Mouse (Mus musculus): ENCODE results near the gene Mau2. TPM values are rescaled to one million over a fixed set of nuclear protein-coding genes. Genes with fewer than 3 reads are reported as not detected.
"Not testable (repeated sequence)": the region's sequence is repeated elsewhere in the genome, so short reads cannot be mapped to it uniquely, and the experiment has no call there.

Mau2 gene
- polyA plus RNA-seq, 1 experiment from 2014 or later: 52.1 TPM

- no peak for ATAC-seq (ENCODE audit: low FRiP score)
- H3K27me3 ChIP-seq (ENCODE audit: control insufficient read depth, insufficient read depth, low read length): peaks cover 43% of the 10 kb centered on the region
- DNase-seq (ENCODE audit: low spot score): no peak
- H3K4me2 ChIP-seq (replicated peaks; ENCODE audit: low read depth, low read length): no peak overlapping the region
- no peak overlapping the region for H3K9ac ChIP-seq (ENCODE audit: low read depth, low read length)
- 97% methylated on average over 2 of the region's 2 CpGs for WGBS
- H3K4me3 ChIP-seq (ENCODE audit: low read depth, low read length): no peak overlapping the region
- H3K36me3 ChIP-seq (ENCODE audit: control insufficient read depth, insufficient read depth, low read length): no peaks in the 10 kb centered on the region
- H3K4me1 ChIP-seq (replicated peaks; ENCODE audit: control insufficient read depth, insufficient read depth, low read length): peaks cover 10% of the 10 kb centered on the region
- no peak overlapping the region for H3K27ac ChIP-seq (ENCODE audit: low read depth, low read length)
- H3K9me3 ChIP-seq (ENCODE audit: control insufficient read depth, low read length): no peaks in the 10 kb centered on the region
Observed at GRCm38 (mm10) chr8:70081976-70082375, 39.4 kb upstream of the Mau2 start.

GRCm38 (mm10) chr8:70073682-70074081 is 31.1 kb upstream of the Mau2 start:
- Histone ChIP-seq H3K4me1 (replicated peaks; ENCODE audit: control insufficient read depth, insufficient read depth, low read length) (no peaks in the 10 kb centered on the region), H3K4me3 (ENCODE audit: low read depth, low read length) (no peak overlapping the region), H3K9me3 (ENCODE audit: control insufficient read depth, low read length) (no peaks in the 10 kb centered on the region), H3K27ac (ENCODE audit: low read depth, low read length) (no peak overlapping the region), H3K36me3 (ENCODE audit: control insufficient read depth, insufficient read depth, low read length) (peaks cover 2% of the 10 kb centered on the region; the same call in 1 of the 2 replicates), H3K27me3 (ENCODE audit: control insufficient read depth, insufficient read depth, low read length) (no peaks in the 10 kb centered on the region), H3K9ac (ENCODE audit: low read depth, low read length) (no peak overlapping the region), H3K4me2 (replicated peaks; ENCODE audit: low read depth, low read length) (no peak overlapping the region)
- ATAC-seq (ENCODE audit: low FRiP score): no peak
- no peak for DNase-seq (ENCODE audit: low spot score)
- WGBS: 80% methylated on average over 1 of the region's 1 CpGs

GRCm38 (mm10) chr8:70073120-70073519 is 30.6 kb upstream of the Mau2 start:
- H3K27ac ChIP-seq (ENCODE audit: low read depth, low read length): no peak overlapping the region
- H3K27me3 ChIP-seq (ENCODE audit: control insufficient read depth, insufficient read depth, low read length): no peaks in the 10 kb centered on the region
- 72% methylated on average over 8 of the region's 8 CpGs for WGBS
- H3K36me3 ChIP-seq (ENCODE audit: control insufficient read depth, insufficient read depth, low read length): peaks cover 2% of the 10 kb centered on the region; the same call in 1 of the 2 replicates
- no peaks in the 10 kb centered on the region for H3K9me3 ChIP-seq (ENCODE audit: control insufficient read depth, low read length)
- DNase-seq (ENCODE audit: low spot score) (no peak), ATAC-seq (ENCODE audit: low FRiP score) (no peak)
- H3K4me2 ChIP-seq (replicated peaks; ENCODE audit: low read depth, low read length): no peak overlapping the region
- H3K9ac ChIP-seq (ENCODE audit: low read depth, low read length): no peak overlapping the region
- H3K4me1 ChIP-seq (replicated peaks; ENCODE audit: control insufficient read depth, insufficient read depth, low read length): no peaks in the 10 kb centered on the region
- no peak overlapping the region for H3K4me3 ChIP-seq (ENCODE audit: low read depth, low read length)

- no peak within 1 kb of the TSS for H3K27ac ChIP-seq (ENCODE audit: low read depth, low read length)
- no peak within 1 kb of the TSS for H3K4me2 ChIP-seq (replicated peaks; ENCODE audit: low read depth, low read length)
- H3K4me3 ChIP-seq (ENCODE audit: low read depth, low read length): no peak within 1 kb of the TSS
- H3K27me3 ChIP-seq (ENCODE audit: control insufficient read depth, insufficient read depth, low read length): no peaks in the 10 kb centered on the region
- ATAC-seq (ENCODE audit: low FRiP score) (0 out of 2 replicates have a peak, but pooled peaks have one; percentile 35), DNase-seq (ENCODE audit: low spot score) (no peak)
- no peak within 1 kb of the TSS for H3K9ac ChIP-seq (ENCODE audit: low read depth, low read length)
- H3K4me1 ChIP-seq (replicated peaks; ENCODE audit: control insufficient read depth, insufficient read depth, low read length): no peaks in the 10 kb centered on the region
- H3K9me3 ChIP-seq (ENCODE audit: control insufficient read depth, low read length): no peaks in the 10 kb centered on the region
- H3K36me3 ChIP-seq (ENCODE audit: control insufficient read depth, insufficient read depth, low read length): peaks cover 2% of the 10 kb centered on the region; the same call in 1 of the 2 replicates
- 15% methylated on average over 21 of the region's 27 CpGs for WGBS
Observed at GRCm38 (mm10) chr8:70072441-70073069, 30.0 kb upstream of the Mau2 start, which contains the start of gene Tm6sf2. Gene Tm6sf2 (plus strand): TSS chr8:70072924.

GRCm38 (mm10) chr8:70071836-70072440 is 29.4 kb upstream of the Mau2 start:
- 87% methylated on average over 2 of the region's 2 CpGs for WGBS
- ATAC-seq (ENCODE audit: low FRiP score) (no peak), DNase-seq (ENCODE audit: low spot score) (no peak)
- no peak overlapping the region for H3K9ac ChIP-seq (ENCODE audit: low read depth, low read length)
- H3K4me3 ChIP-seq (ENCODE audit: low read depth, low read length): no peak overlapping the region
- H3K4me1 ChIP-seq (replicated peaks; ENCODE audit: control insufficient read depth, insufficient read depth, low read length): no peaks in the 10 kb centered on the region
- H3K27ac ChIP-seq (ENCODE audit: low read depth, low read length): no peak overlapping the region
- H3K9me3 ChIP-seq (ENCODE audit: control insufficient read depth, low read length): no peaks in the 10 kb centered on the region
- no peaks in the 10 kb centered on the region for H3K27me3 ChIP-seq (ENCODE audit: control insufficient read depth, insufficient read depth, low read length)
- no peak overlapping the region for H3K4me2 ChIP-seq (replicated peaks; ENCODE audit: low read depth, low read length)
- peaks cover 2% of the 10 kb centered on the region; the same call in 1 of the 2 replicates for H3K36me3 ChIP-seq (ENCODE audit: control insufficient read depth, insufficient read depth, low read length)

DNA sequence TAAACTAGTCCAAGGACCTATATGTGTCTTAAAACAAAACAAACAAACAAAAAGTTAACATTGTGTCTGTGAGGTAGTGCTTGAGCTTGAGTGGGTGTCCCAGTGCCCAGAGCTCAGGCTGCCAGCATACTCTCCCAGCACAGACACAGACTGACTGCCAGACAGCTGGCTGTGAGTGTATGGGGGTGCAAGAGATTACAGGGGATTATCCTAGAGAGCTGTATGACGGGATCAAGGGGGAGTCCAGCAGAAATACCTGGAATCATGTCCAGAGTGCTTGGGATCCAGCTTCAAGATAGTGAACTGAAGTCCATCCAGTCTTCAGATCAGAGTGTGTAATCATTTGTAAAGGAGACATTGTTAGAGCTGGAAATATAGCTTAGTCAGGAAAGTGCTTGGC is 15.2 kb upstream of the Mau2 start:
- Histone ChIP-seq H3K27me3 (ENCODE audit: control insufficient read depth, insufficient read depth, low read length) (no peaks in the 10 kb centered on the region), H3K4me3 (ENCODE audit: low read depth, low read length) (no peak overlapping the region), H3K36me3 (ENCODE audit: control insufficient read depth, insufficient read depth, low read length) (peaks cover 13% of the 10 kb centered on the region), H3K4me1 (replicated peaks; ENCODE audit: control insufficient read depth, insufficient read depth, low read length) (no peaks in the 10 kb centered on the region), H3K9ac (ENCODE audit: low read depth, low read length) (no peak overlapping the region), H3K4me2 (replicated peaks; ENCODE audit: low read depth, low read length) (no peak overlapping the region), H3K27ac (ENCODE audit: low read depth, low read length) (no peak overlapping the region), H3K9me3 (ENCODE audit: control insufficient read depth, low read length) (no peaks in the 10 kb centered on the region)
- DNase-seq (ENCODE audit: low spot score) (no peak), ATAC-seq (ENCODE audit: low FRiP score) (no peak)
- WGBS: 93% methylated on average over 1 of the region's 1 CpGs

DNA sequence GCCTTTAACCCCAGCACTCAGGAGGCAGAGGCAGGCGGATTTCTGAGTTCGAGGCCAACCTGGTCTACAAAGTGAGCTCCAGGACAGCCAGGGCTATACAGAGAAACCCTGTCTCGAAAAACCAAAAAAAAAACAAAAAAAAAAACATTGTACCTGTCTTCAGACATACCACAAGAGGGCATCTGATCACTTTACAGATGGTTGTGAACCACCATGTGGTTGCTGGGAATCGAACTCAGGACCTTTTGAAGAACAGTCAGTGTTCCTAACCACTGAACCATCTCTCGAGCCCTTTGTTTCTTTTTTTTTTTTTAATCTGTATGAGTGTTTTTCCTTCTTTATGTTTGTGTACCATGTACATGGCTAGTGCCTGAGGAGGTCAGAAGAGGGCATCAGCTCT is 7.9 kb upstream of the Mau2 start:
- H3K36me3 ChIP-seq (ENCODE audit: control insufficient read depth, insufficient read depth, low read length): not testable (repeated sequence)

DNA sequence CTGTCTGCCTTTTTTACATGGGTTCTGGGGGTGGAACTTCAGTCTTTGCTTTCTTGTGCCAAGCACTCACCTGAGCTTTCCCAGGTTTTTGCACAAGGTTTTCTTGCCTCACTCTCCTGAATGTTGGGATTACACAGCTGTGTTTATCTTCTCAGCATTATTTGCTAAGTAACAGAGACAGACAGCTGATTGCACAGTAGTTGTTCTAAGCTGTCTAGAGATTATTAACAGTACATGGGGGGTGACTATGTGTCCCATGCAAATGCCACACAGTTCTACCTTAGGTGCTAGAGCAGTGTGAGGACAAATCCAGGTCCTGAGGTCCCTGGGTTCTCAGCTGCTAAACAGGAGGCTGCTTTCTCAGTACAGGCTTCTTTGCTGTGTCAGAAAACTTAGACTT is 7.1 kb upstream of the Mau2 start:
- no peaks in the 10 kb centered on the region for H3K27me3 ChIP-seq (ENCODE audit: control insufficient read depth, insufficient read depth, low read length)
- DNase-seq (ENCODE audit: low spot score): no peak
- no peaks in the 10 kb centered on the region for H3K9me3 ChIP-seq (ENCODE audit: control insufficient read depth, low read length)
- no peaks in the 10 kb centered on the region for H3K4me1 ChIP-seq (replicated peaks; ENCODE audit: control insufficient read depth, insufficient read depth, low read length)
- no peak overlapping the region for H3K9ac ChIP-seq (ENCODE audit: low read depth, low read length)
- peaks cover 7% of the 10 kb centered on the region; the same call in 1 of the 2 replicates for H3K36me3 ChIP-seq (ENCODE audit: control insufficient read depth, insufficient read depth, low read length)
- H3K27ac ChIP-seq (ENCODE audit: low read depth, low read length): no peak overlapping the region
- no peak overlapping the region for H3K4me3 ChIP-seq (ENCODE audit: low read depth, low read length)
- ATAC-seq (ENCODE audit: low FRiP score): no peak
- no peak overlapping the region for H3K4me2 ChIP-seq (replicated peaks; ENCODE audit: low read depth, low read length)

More for the DNA sequence above, 7.9 kb upstream of the Mau2 start:
- not testable (repeated sequence) for H3K4me2 ChIP-seq (replicated peaks; ENCODE audit: low read depth, low read length); ATAC-seq (ENCODE audit: low FRiP score); DNase-seq (ENCODE audit: low spot score); H3K4me1 ChIP-seq (replicated peaks; ENCODE audit: control insufficient read depth, insufficient read depth, low read length); H3K9ac ChIP-seq (ENCODE audit: low read depth, low read length); H3K27me3 ChIP-seq (ENCODE audit: control insufficient read depth, insufficient read depth, low read length); H3K4me3 ChIP-seq (ENCODE audit: low read depth, low read length); H3K27ac ChIP-seq (ENCODE audit: low read depth, low read length); H3K9me3 ChIP-seq (ENCODE audit: control insufficient read depth, low read length)
- WGBS: 97% methylated on average over 5 of the region's 5 CpGs

- Histone ChIP-seq H3K36me3 (ENCODE audit: control insufficient read depth, insufficient read depth, low read length) (no peaks in the 10 kb centered on the region), H3K27ac (ENCODE audit: low read depth, low read length) (no peak overlapping the region), H3K4me3 (ENCODE audit: low read depth, low read length) (no peak overlapping the region), H3K9ac (ENCODE audit: low read depth, low read length) (peak overlapping the region; percentile 95; the same call in 1 of the 2 replicates), H3K27me3 (ENCODE audit: control insufficient read depth, insufficient read depth, low read length) (no peaks in the 10 kb centered on the region), H3K4me1 (replicated peaks; ENCODE audit: control insufficient read depth, insufficient read depth, low read length) (peaks cover 9% of the 10 kb centered on the region; the same call in 1 of the 2 replicates), H3K4me2 (replicated peaks; ENCODE audit: low read depth, low read length) (no peak overlapping the region), H3K9me3 (ENCODE audit: control insufficient read depth, low read length) (no peaks in the 10 kb centered on the region)
- 91% methylated on average over 5 of the region's 5 CpGs for WGBS
- no peak for DNase-seq (ENCODE audit: low spot score)
- no peak for ATAC-seq (ENCODE audit: low FRiP score)
Observed at GRCm38 (mm10) chr8:70043996-70044395, 1.5 kb upstream of the Mau2 start.

All from hindbrain, embryonic 11.5 days (tissue).